Mouse (Mus musculus) CD4-positive helper T cell, adult 2 months (primary cell): Measurements from ENCODE around the gene Scaf1.

Experiments used
- DNase-seq: peaks from one replicate; pipeline ENCODE4 v3.0.0-alpha.2; 2012; ENCODE audit warnings: low read depth, missing footprints, low spot score

Scaf1 gene

DNA sequence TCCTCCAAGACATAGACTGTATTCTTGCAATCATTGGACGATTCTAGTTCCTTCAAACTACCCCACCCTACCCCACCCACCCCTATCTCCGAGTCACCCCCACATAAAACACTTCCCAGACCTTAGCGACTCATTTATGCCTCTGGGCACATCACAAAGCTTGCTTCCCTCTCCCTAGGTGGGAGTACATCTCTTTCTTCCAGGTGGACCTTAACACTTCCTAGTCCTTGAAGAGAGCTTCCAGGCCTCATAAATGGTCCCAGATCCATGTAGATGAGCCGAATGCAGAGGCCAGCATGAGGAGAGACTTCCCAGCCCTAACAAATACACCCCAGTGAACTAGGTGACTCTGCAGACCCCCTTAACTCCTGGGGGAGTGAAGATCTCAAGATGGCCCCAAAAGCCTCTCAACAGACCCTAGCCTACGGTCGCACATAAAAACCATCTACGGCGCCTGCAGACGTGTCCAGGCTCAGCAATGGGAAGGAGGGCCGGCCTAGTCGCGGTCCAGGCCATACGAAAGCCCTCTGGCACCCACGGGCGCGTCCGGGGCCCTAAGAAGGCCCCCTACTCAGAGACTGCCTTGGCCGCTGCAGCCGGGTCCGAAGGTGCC lies 713 bp downstream of the Scaf1 start:
- no peak for DNase-seq

GRCm38 (mm10) chr7:45014096-45014451 lies 2.1 kb downstream of the Scaf1 start:
- DNase-seq = no peak

GRCm38 (mm10) chr7:45013366-45014095 lies 2.6 kb downstream of the Scaf1 start:
- DNase-seq = no peak

DNA sequence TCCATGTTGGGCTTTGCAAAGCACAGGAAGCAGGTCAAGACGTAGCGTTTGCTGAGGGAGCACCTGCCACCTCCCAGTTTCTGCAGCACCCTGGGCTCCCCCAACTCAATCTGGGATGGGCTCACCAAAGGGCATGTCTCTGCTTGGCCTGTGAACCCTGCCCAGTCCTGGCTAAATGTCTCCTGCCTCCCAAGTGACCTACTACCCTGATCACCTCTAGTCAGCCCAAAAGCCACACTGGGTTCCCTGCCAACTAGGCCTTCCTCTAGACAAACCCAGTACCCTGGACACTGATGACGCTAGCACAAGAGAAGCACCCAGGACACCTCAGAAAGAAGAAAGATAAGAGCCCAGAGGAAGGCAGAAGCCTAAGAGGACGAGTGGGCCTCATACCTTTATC lies 3.3 kb downstream of the Scaf1 start:
- no peak for DNase-seq

DNA sequence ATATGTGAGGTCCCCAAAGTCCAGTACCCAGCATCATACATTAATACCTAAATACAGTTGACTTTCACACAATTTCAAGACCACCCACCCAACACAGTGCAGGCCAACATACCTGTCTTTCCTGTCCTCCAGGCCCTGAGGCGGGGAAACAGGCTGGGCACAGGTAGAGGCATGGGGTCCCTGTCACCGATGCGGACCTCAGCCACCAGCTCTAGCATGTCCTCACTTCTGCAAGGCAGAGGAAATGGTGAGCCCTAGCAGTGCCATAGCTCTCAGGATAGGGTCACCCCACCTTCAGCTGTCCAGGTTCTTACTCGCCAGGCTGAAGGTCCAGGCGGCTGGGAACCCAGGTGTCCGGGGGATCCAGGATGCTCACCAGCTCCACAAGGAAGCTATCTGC lies 4.2 kb downstream of the Scaf1 start:
- no peak for DNase-seq

DNA sequence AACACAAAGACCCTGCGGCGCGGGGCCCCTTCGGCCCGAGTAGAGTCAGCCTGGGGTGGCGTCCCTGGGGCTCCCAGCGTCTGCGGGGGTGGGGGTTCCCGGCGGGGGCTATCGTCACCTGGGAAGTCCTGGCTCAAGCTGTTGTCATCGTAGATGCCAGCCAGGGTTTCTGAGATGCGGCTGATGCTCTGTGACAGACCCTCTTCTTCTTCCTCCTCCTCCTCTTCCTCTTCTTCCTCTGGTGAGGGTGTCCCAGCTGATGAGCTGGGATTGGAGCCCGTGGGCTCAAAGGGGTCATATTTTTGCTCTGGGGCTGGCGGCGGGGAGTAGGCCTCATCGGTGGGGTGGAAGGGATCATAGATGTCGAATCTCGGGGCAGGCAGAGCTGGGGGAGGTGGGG lies 7.8 kb downstream of the Scaf1 start:
- DNase-seq = no peak

DNA sequence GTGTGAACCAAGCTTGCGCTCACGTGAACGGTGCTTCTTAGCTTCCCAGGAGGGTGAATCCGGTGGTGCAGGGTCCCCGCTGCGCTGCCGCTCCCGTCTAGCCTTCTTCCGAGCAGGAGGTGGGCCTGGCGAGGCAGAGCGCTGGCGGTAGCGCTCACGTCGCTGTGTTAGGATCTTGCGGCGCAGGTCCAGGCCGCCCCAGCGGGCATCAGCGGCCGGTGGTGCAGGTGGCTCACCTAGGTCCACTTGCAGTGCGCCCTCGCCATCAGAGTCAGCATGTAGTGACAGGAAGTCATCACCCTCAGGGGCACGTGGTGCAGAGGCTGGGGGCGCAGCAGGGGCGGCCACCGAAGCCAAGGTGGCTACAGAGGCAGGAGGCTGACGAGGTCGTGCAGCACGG lies 8.3 kb downstream of the Scaf1 start:
- no peak for DNase-seq

GRCm38 (mm10) chr7:45007141-45007540 lies 9.0 kb downstream of the Scaf1 start:
- DNase-seq = no peak

GRCm38 (mm10) chr7:45006503-45006902 lies 9.7 kb downstream of the Scaf1 start:
- DNase-seq = no peak

- no peak for DNase-seq
Measured at GRCm38 (mm10) chr7:45005321-45005992, 10.7 kb downstream of the Scaf1 start.

- no peak for DNase-seq
Measured at GRCm38 (mm10) chr7:45004546-45004945, 11.6 kb downstream of the Scaf1 start.

GRCm38 (mm10) chr7:45002440-45002839 lies 13.7 kb downstream of the Scaf1 start:
- DNase-seq = no peak

DNA sequence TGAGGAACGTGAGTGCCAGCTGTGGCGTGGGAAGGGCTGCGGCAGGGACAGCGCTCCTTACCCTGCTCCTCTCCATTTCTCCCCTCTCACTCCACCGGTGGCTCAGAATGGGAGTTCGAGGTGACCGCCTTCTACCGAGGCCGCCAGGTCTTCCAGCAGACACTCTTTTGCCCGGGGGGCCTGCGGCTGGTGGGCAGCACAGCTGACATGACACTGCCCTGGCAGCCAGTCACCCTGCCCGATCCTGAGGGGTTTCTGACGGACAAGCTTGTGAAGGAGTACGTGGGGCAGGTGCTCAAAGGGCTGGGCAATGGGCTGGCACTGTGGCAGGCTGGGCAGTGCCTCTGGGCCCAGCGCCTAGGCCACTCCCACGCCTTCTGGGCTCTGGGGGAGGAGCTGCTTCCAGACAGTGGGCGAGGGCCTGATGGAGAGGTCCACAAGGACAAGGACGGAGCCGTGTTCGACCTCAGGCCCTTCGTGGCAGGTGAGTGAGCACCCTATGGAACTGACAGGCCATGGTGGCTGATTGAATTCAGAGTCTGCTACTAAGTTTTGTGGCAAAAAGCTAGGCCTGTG lies 15.5 kb downstream of the Scaf1 start:
- DNase-seq = no peak

- no peak for DNase-seq
Measured at GRCm38 (mm10) chr7:44999753-45000152, 16.4 kb downstream of the Scaf1 start.

GRCm38 (mm10) chr7:44998501-44998955 lies 17.6 kb downstream of the Scaf1 start, which contains the start of gene Bcl2l12:
TSS of gene Bcl2l12 (minus strand) at chr7:44998712.
- DNase-seq = peak; percentile 40

- no peak for DNase-seq
Measured at GRCm38 (mm10) chr7:44997940-44998428, 18.2 kb downstream of the Scaf1 start.

- peak; percentile 98 for DNase-seq
Measured at GRCm38 (mm10) chr7:44997231-44997939, 18.8 kb downstream of the Scaf1 start, which contains the start of gene Irf3. TSS of gene Irf3 (plus strand) at chr7:44997648.

DNA sequence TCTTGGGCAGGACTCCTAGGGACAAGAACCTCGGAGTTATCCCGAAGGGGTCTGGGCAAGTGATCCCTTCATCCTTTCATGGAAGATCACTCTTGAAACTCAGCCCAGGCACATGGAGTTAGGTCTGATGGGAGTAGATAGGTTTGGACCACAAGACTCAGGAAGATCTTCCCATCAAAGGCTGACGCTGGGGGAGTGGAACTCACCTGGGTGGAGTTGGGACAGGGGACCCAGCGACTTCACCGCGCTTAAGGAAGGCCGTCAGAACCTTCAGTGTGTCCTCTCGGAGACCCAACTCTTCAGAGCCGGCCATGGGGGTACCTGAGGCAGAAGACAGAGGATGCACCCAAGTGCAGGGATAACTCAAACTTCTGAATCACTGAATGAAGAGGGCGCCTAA lies 19.5 kb downstream of the Scaf1 start:
- DNase-seq = no peak

GRCm38 (mm10) chr7:44986879-44987718 lies 29.1 kb downstream of the Scaf1 start:
- no peak for DNase-seq

GRCm38 (mm10) chr7:44986192-44986878 lies 29.8 kb downstream of the Scaf1 start, which contains the start of gene Prmt1:
TSS of gene Prmt1 (minus strand) at chr7:44986568.
- peak; percentile 100 for DNase-seq
